Mouse (Mus musculus) large intestine, adult 2 months (tissue): ENCODE measurements around the gene Lrp6. TPM values are rescaled to one million over a fixed set of nuclear protein-coding genes. Genes with fewer than 3 reads are reported as not detected.

Source experiments
- DNase-seq: peaks from one replicate; pipeline ENCODE4 v3.0.0-alpha.2; 2012; ENCODE audit warnings: low read depth, low spot score
- WGBS: fragments of 180-500 bp; shearing (Covaris S2); methylation state at CpG from one replicate; pipeline ENCODE4 v1.1.7; 2018; 5-methylcytosine and 5-hydroxymethylcytosine counted together
- polyA plus RNA-seq: library from polyadenylated mRNA; depleted of rRNA; stranded (reverse); fragments of >200 nt; gene quantifications from 2 replicates; pipeline ENCODE4 v1.2.3, GENCODE M21; 2012; rRNA removed

The Lrp6 gene
- polyA plus RNA-seq, 1 experiment = 11.2 TPM

- WGBS = 26% methylated on average over 4 of the region's 4 CpGs
- DNase-seq = no peak
Observed at GRCm38 (mm10) chr6:134414532-134414883, 152.3 kb downstream of the Lrp6 start.

GRCm38 (mm10) chr6:134413706-134414531, 152.8 kb downstream of the Lrp6 start:
- peak; percentile 92 for DNase-seq
- 24% methylated on average over 18 of the region's 18 CpGs for WGBS

GRCm38 (mm10) chr6:134407226-134407625, 159.5 kb downstream of the Lrp6 start:
- 22% methylated on average over 5 of the region's 5 CpGs for WGBS
- DNase-seq = no peak

GRCm38 (mm10) chr6:134403684-134404070, 163.1 kb downstream of the Lrp6 start:
- no peak for DNase-seq
- 41% methylated on average over 9 of the region's 9 CpGs for WGBS

GRCm38 (mm10) chr6:134402914-134403683, 163.7 kb downstream of the Lrp6 start:
- peak; percentile 85 for DNase-seq
- WGBS = 23% methylated on average over 16 of the region's 16 CpGs

Other genes starting within 250 kb of the Lrp6 start
- gene Bcl2l14, start 170.6 kb downstream of the Lrp6 start, polyA plus RNA-seq = 9.7 and 10.9 TPM in 2 replicates
- gene Mansc1, start 65.5 kb upstream of the Lrp6 start, polyA plus RNA-seq = 17.6 TPM in 2 replicates
- 10.3 and 11.8 TPM in 2 replicates for gene Borcs5, start 72.5 kb upstream of the Lrp6 start, polyA plus RNA-seq
- 9.3 and 22.1 TPM in 2 replicates for gene Dusp16, start 225.7 kb upstream of the Lrp6 start, polyA plus RNA-seq